Mouse (Mus musculus) retina, adult 2 months (tissue): ENCODE measurements at regions not wholly inside any gene's neighbourhood (a gene's known extent, or its start where the extent isn't known, plus 50 kb on each side); places are given as distances from the start of the nearest gene placed in this dataset.

Experiments used
- DNase-seq: peaks from one replicate; pipeline ENCODE4 v3.0.0-alpha.2; 2012; ENCODE audit warnings: low read depth, low spot score

GRCm38 (mm10) chr16:97234321-97234720, 63.8 kb upstream of the Dscam start:
- DNase-seq: no peak

DNA sequence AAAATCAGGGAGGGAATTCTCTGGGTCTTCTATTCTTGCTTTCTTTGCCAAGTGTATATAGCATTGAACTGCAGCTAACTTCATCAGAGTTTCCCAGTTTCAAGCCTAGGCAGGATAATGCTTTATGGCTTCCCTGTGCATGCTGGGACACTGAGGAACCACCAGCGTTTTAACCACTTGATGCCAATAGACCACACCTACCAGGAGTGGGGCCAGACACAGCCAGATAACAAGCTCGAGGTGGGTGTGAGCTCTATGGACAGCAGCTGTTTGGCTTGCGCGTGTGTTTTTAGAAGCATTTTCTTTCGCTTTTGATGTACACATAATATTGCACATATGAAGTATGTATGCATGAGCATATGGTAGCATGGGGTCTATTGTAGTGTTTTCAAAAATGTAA, 69.1 kb upstream of the Dscam start:
- no peak for DNase-seq

DNA sequence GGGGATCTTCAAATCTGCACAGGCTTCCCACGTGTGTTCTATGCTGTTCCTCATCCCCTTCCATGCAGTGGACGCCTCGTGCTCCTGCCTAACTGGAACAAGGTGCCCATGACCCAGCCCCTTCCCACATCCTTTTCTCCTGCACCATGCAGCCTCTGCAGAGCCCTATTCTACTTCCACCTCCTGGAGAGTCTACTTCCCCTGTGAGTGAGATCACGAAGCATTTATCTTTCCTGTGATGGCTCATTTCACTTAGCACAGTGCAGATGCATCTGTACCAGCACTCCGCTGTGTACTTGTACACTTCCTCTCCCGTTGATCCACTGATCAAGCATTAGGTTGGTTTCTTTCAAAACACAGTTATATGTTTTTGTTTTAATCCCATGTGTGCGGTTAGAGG, 69.5 kb upstream of the Dscam start:
- no peak for DNase-seq

DNA sequence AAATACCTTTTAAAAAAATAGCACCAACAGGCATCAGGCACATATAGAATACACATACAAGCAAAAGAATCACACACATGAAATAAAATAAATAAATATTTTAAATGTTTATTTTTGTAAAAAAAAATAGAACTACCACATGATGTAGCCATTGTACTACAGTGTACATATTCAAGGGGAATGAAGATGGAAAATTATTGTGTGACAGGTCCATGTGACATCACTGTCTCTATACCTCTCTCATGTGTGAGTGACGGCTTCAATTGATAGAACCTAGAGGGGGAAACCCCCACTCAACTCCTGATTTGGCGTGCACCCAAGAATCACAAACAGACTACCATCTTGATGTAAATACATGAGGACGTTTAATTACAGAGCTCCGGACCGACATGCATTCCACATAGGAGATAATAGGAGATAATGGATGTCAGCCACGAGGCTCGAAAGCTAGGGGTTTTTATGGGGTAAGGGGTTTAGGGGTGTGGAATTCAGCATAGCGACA, 70.4 kb upstream of the Dscam start:
- no peak for DNase-seq

- no peak for DNase-seq
Measured at GRCm38 (mm10) chr16:97241639-97242038, 71.1 kb upstream of the Dscam start.

- DNase-seq: no peak
Measured at GRCm38 (mm10) chr16:97250488-97250887, 79.9 kb upstream of the Dscam start.

GRCm38 (mm10) chr16:97252551-97252950, 82.0 kb upstream of the Dscam start:
- no peak for DNase-seq

GRCm38 (mm10) chr16:97252997-97253635, 82.6 kb upstream of the Dscam start:
- no peak for DNase-seq

DNA sequence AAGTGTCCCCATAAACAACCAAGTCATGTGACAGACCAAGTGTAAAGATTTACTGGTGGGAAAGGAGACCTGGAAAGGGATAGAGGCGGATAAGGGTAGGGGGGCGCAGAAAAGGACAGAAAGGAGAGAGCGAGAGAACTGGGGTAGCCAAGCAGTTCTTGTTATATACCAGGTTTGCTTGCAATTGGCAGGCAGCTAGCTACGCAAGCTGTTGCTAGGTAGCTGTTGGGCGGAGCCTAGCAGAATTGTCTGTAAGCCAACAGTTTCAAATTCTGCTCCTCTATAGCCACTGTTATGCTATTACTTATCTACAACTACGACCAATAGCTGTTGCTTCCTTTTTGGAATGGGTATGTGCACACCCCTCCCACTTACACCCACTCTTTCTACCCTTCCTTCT, 88.3 kb upstream of the Dscam start:
- DNase-seq: no peak

DNA sequence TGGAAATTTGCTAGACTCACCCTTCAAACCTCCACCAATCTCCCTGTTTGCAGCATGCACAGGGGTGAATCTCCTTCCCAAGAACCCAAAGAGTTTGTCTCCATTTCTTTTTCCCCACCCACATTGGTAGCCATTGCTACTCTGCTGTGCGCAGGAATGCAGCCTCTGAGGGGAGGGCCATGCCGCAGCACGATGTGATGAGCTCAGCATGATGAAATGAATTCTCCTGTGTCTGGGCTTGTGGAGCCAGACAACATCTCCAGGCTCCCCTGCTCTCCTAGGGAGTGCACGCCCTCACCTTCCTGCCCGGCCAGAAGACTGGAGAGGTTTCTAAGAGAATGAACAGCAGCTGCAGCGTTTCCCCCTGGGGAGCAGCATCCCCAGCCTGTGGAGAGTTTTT, 92.9 kb upstream of the Dscam start:
- no peak for DNase-seq

- no peak for DNase-seq
Measured at GRCm38 (mm10) chr16:97270417-97271133, 86.0 kb upstream of the Bace2 start.

GRCm38 (mm10) chr16:97271264-97271663, 85.3 kb upstream of the Bace2 start:
- no peak for DNase-seq

DNA sequence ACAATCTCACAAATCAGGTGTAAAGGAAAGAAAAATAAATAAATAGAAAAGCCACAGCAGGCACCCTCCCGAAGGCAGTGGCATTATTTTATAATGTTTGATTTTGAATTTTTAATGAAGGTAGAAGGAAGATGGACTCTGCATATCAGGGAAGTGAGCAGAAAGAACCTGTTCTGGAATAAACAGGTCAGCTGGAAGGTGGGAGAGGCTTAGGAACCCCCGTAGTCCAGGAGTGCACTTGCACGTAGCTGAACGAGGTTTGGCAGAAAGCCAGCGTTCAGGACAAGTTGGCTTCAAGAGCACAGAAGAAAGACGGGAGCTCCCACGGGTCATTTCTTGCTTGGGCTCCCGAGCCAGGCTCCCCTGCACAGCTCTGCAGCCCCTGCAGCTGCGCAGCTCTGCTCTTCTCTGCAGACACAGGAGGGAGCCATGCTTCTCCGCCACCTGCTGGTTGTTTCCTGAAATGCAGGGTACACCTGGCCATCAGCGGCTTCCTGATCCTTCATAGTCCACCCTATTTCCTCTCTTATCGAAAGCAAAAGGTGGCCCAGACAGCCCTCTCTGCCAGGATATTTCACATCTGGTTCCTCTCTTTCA, 84.4 kb upstream of the Bace2 start:
- peak; percentile 53 for DNase-seq

GRCm38 (mm10) chr16:97278913-97279312, 77.6 kb upstream of the Bace2 start:
- DNase-seq: no peak

GRCm38 (mm10) chr16:97281615-97282110, 74.9 kb upstream of the Bace2 start:
- DNase-seq: no peak

- DNase-seq: no peak
Measured at GRCm38 (mm10) chr16:97282943-97283342, 73.6 kb upstream of the Bace2 start.

GRCm38 (mm10) chr16:97285886-97286447, 70.6 kb upstream of the Bace2 start:
- DNase-seq: no peak

DNA sequence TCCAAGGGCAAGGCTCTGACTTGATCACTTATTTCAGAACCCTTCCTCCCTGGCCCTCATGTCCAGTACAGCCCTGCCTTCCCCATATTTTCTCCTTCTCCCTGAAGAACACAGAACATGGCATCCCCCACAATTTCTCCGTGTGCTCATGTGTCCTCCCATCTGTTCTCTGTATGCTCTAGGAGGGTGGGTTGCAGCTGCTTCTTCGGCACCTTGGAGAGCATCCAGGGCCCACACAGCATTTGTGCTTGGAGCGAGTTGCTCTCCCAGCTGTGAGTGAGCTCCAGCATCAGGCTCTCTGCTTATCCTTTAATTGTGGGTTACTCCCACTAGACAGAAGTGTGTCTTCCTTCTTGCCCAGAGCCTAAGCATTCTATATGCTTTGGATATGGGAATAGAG, 69.8 kb upstream of the Bace2 start:
- DNase-seq: no peak

DNA sequence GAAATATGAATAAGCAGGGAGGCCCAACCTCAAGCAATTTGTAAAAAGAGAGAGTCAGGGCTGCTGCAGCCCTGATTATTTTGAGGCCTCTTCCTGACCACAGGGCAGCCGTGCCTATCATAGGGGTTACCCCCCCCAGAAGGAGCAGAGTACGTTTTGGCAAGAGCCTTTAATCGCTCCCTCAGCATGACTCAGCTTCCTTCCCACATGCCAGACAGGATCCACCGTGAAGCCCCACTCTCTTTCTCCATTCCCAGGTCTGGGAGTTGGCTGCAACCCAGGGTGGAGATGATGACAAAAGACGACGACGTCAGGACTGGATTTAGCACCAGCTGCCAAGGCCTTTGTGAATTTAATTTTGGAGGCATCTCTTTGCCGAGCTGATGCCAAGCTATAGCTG, 67.9 kb upstream of the Bace2 start:
- no peak for DNase-seq

GRCm38 (mm10) chr16:97292484-97293048, 64.0 kb upstream of the Bace2 start:
- no peak for DNase-seq

GRCm38 (mm10) chr16:97293273-97293672, 63.3 kb upstream of the Bace2 start:
- DNase-seq: peak; percentile 43

- DNase-seq: no peak
Measured at GRCm38 (mm10) chr16:97297140-97297539, 59.4 kb upstream of the Bace2 start.
